Mouse (Mus musculus) embryonic facial prominence, embryonic 14.5 days (tissue): ENCODE data around the gene Gpr171. TPM values are rescaled to one million over a fixed set of nuclear protein-coding genes. Genes with fewer than 3 reads are reported as not detected.

Experiments used
- ATAC-seq: fragments of 200-750 bp; cut with Nextera tagmentation; 2 replicates; pipeline ENCODE4 v1.8.0; 2017; ENCODE audit warnings: low read depth, moderate number of reproducible peaks, moderate TSS enrichment
- DNase-seq: peaks from one replicate; pipeline ENCODE4 v3.0.0-alpha.2; 2015; ENCODE audit warnings: low spot score
- H3K27ac ChIP-seq: fragments of 300-500 bp; sonication (generic); replicated peaks from 2 replicates; pipeline ENCODE4 v1.5.1; 2014; ENCODE audit warnings: low read depth, mild to moderate bottlenecking, low read length, moderate library complexity
- H3K27me3 ChIP-seq: fragments of 300-500 bp; sonication (generic); replicated peaks from 2 replicates; pipeline ENCODE4 v1.6.1; 2014; ENCODE audit warnings: low read length; ENCODE audit not compliant: control insufficient read depth, insufficient read depth
- H3K36me3 ChIP-seq: fragments of 300-500 bp; sonication (generic); 2 replicates; pipeline ENCODE4 v1.6.1; 2014; ENCODE audit warnings: low read length, mixed read lengths; ENCODE audit not compliant: control insufficient read depth, insufficient read depth
- H3K4me1 ChIP-seq: fragments of 300-500 bp; sonication (generic); 2 replicates; pipeline ENCODE4 v1.6.1; 2014; ENCODE audit warnings: antibody characterized with exemption, low read length; ENCODE audit not compliant: control insufficient read depth, insufficient read depth
- H3K4me2 ChIP-seq: fragments of 300-500 bp; sonication (generic); 2 replicates; pipeline ENCODE4 v1.6.1; 2014; ENCODE audit warnings: low read depth, mild to moderate bottlenecking, low read length, moderate library complexity, mixed read lengths
- H3K4me3 ChIP-seq: fragments of 300-500 bp; sonication (generic); 2 replicates; pipeline ENCODE4 v1.5.1; 2014; ENCODE audit warnings: low read depth, mild to moderate bottlenecking, low read length
- H3K9ac ChIP-seq: fragments of 300-500 bp; sonication (generic); 2 replicates; pipeline ENCODE4 v1.6.1; 2014; ENCODE audit warnings: low read depth, mild to moderate bottlenecking, low read length, moderate library complexity, mixed read lengths
- H3K9me3 ChIP-seq: fragments of 300-500 bp; sonication (generic); 2 replicates; pipeline ENCODE4 v1.6.1; 2016; ENCODE audit warnings: low read length; ENCODE audit not compliant: control insufficient read depth
- WGBS: fragments of 180-500 bp; shearing (Covaris S2); extraction: QIAGEN DNeasy Blood & Tissue Kit; methylation state at CpG from one replicate; pipeline ENCODE4 v1.1.7; 2014; 5-methylcytosine and 5-hydroxymethylcytosine counted together
- polyA plus RNA-seq: library from polyadenylated mRNA; unstranded; fragments of >200 nt; fragmentation: Nextera tagmentation; extraction: Ambion mirVana; gene quantifications from 2 replicates; pipeline ENCODE4 v1.2.1, GENCODE M21; 2014

Gene Gpr171
- polyA plus RNA-seq, 1 experiment from 2014 or later = 1.1 TPM

- Histone ChIP-seq H3K9ac (no peak overlapping the region), H3K4me3 (no peak overlapping the region), H3K9me3 (no peaks in the 10 kb centered on the region), H3K4me2 (no peak overlapping the region), H3K27ac (no peak overlapping the region), H3K27me3 (no peaks in the 10 kb centered on the region), H3K4me1 (no peaks in the 10 kb centered on the region), H3K36me3 (no peaks in the 10 kb centered on the region)
- WGBS = 79% methylated on average over 12 of the region's 12 CpGs
- ATAC-seq (no peak), DNase-seq (no peak)
Measured at GRCm38 (mm10) chr3:59138946-59139468, 37.4 kb upstream of the Gpr171 start.

- ATAC-seq (no peak), DNase-seq (peak; percentile 16)
- no peaks in the 10 kb centered on the region for H3K9me3 ChIP-seq
- H3K4me1 ChIP-seq = peaks cover 5% of the 10 kb centered on the region; the same call in 1 of the 2 replicates
- WGBS = 73% methylated on average over 5 of the region's 5 CpGs
- H3K27ac ChIP-seq = no peak overlapping the region
- H3K9ac ChIP-seq = no peak overlapping the region
- H3K4me2 ChIP-seq = no peak overlapping the region
- no peaks in the 10 kb centered on the region for H3K36me3 ChIP-seq
- H3K27me3 ChIP-seq = no peaks in the 10 kb centered on the region
- H3K4me3 ChIP-seq = no peak overlapping the region
Measured at GRCm38 (mm10) chr3:59135911-59136653, 34.5 kb upstream of the Gpr171 start.

GRCm38 (mm10) chr3:59133189-59133588 lies 31.6 kb upstream of the Gpr171 start:
- no peak for DNase-seq
- Histone ChIP-seq H3K4me3 (no peak overlapping the region), H3K4me1 (peaks cover 8% of the 10 kb centered on the region; the same call in 1 of the 2 replicates), H3K4me2 (no peak overlapping the region), H3K27ac (no peak overlapping the region), H3K36me3 (no peaks in the 10 kb centered on the region), H3K9ac (no peak overlapping the region), H3K9me3 (no peaks in the 10 kb centered on the region), H3K27me3 (no peaks in the 10 kb centered on the region)
- 78% methylated on average over 5 of the region's 5 CpGs for WGBS
- ATAC-seq = no peak

DNA sequence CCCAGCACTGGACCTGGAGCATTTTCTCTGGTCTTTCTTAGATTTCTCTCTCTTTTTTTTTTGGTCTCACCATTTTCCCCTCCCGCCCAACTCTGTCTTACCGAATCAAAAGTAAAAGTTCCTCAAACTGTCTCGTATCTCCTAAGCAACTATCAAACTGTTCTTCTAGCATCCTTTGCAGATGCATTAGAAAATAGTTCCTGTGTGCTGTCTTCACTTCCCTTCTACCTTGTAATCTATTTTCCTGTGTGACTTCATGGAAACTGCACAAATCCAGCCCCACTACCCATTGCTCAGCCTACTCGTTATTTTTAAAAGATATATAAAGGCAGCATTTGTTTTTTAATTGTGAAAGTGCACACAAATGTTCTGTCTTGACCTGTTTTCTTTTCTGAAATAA lies 30.3 kb upstream of the Gpr171 start:
- Histone ChIP-seq H3K4me2 (no peak overlapping the region), H3K4me1 (peaks cover 8% of the 10 kb centered on the region; the same call in 1 of the 2 replicates), H3K36me3 (no peaks in the 10 kb centered on the region), H3K4me3 (no peak overlapping the region), H3K27ac (no peak overlapping the region), H3K9me3 (no peaks in the 10 kb centered on the region), H3K9ac (no peak overlapping the region), H3K27me3 (no peaks in the 10 kb centered on the region)
- DNase-seq = no peak
- ATAC-seq = no peak
- WGBS = 86% methylated on average over 4 of the region's 4 CpGs

- DNase-seq = peak; percentile 68
- Histone ChIP-seq H3K4me1 (peaks cover 8% of the 10 kb centered on the region; the same call in 1 of the 2 replicates), H3K36me3 (no peaks in the 10 kb centered on the region), H3K27me3 (no peaks in the 10 kb centered on the region), H3K4me3 (no peak overlapping the region), H3K9me3 (no peaks in the 10 kb centered on the region), H3K27ac (peak overlapping the region; percentile 15; the same call in 1 of the 2 replicates), H3K9ac (no peak overlapping the region), H3K4me2 (no peak overlapping the region)
- no peak for ATAC-seq
- 51% methylated on average over 4 of the region's 4 CpGs for WGBS
Measured at GRCm38 (mm10) chr3:59131081-59131480, 29.5 kb upstream of the Gpr171 start.

GRCm38 (mm10) chr3:59130431-59130830 lies 28.8 kb upstream of the Gpr171 start:
- peaks cover 8% of the 10 kb centered on the region; the same call in 1 of the 2 replicates for H3K4me1 ChIP-seq
- no peak overlapping the region for H3K4me3 ChIP-seq
- no peaks in the 10 kb centered on the region for H3K9me3 ChIP-seq
- ATAC-seq = peak; percentile 50; the same call in 1 of the 2 replicates
- 39% methylated on average over 8 of the region's 8 CpGs for WGBS
- H3K36me3 ChIP-seq = no peaks in the 10 kb centered on the region
- no peak overlapping the region for H3K27ac ChIP-seq
- no peak overlapping the region for H3K9ac ChIP-seq
- no peaks in the 10 kb centered on the region for H3K27me3 ChIP-seq
- DNase-seq = no peak
- H3K4me2 ChIP-seq = no peak overlapping the region

DNA sequence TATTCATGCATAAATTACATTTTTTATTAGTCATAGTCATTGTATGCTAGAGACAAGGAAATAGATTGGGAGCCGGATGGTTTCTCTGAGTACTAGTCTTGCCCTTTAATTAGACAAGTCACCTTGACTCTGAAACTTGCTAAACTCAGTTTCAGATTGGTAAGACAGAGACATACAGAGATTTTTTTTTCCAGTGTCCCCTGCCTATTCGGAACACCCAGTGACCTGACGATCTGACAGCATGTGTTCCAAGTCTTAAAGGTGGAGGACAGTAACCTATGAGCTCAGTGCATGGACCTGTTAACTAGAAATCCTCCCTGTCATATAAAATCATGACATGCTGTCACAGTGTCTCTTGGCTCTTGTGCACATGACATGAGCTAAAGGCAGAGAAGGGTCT lies 27.9 kb upstream of the Gpr171 start:
- Histone ChIP-seq H3K4me3 (no peak overlapping the region), H3K9me3 (no peaks in the 10 kb centered on the region), H3K27me3 (no peaks in the 10 kb centered on the region), H3K4me1 (peaks cover 8% of the 10 kb centered on the region; the same call in 1 of the 2 replicates), H3K27ac (no peak overlapping the region), H3K36me3 (no peaks in the 10 kb centered on the region), H3K9ac (no peak overlapping the region), H3K4me2 (no peak overlapping the region)
- ATAC-seq (no peak), DNase-seq (no peak)
- WGBS = 86% methylated on average over 3 of the region's 3 CpGs

- H3K4me3 ChIP-seq = no peak overlapping the region
- 86% methylated on average over 20 of the region's 20 CpGs for WGBS
- no peak overlapping the region for H3K9ac ChIP-seq
- H3K36me3 ChIP-seq = no peaks in the 10 kb centered on the region
- H3K27me3 ChIP-seq = no peaks in the 10 kb centered on the region
- H3K4me2 ChIP-seq = no peak overlapping the region
- H3K9me3 ChIP-seq = no peaks in the 10 kb centered on the region
- DNase-seq (no peak), ATAC-seq (no peak)
- H3K27ac ChIP-seq = no peak overlapping the region
- peaks cover 8% of the 10 kb centered on the region; the same call in 1 of the 2 replicates for H3K4me1 ChIP-seq
Measured at GRCm38 (mm10) chr3:59128681-59129080, 27.1 kb upstream of the Gpr171 start.
